Mouse (Mus musculus) megakaryocyte-erythroid progenitor cell, adult 5-6 weeks (primary cell): ENCODE results near the gene Rpgrip1l. TPM values are rescaled to one million over a fixed set of nuclear protein-coding genes. Genes with fewer than 3 reads are reported as not detected.

ENCODE experiments used
- ATAC-seq: replicated peaks from 2 replicates; pipeline ENCODE4 v1.8.0; 2016; ENCODE audit warnings: mild to moderate bottlenecking, inconsistent platforms; ENCODE audit not compliant: severe bottlenecking, poor library complexity, low FRiP score, low TSS enrichment
- total RNA-seq, 2 experiments: library from RNA; stranded (forward) in 1 of 2; stranded (reverse) in 1 of 2; fragments of 200-1000, 215-1000 nt in 1 of 2; fragments of >200 nt in 1 of 2; fragmentation: Nextera tagmentation in 1 of 2; gene quantifications; 2 replicates each; pipeline ENCODE4 v1.2.3; 2014 to 2017

Rpgrip1l gene
- total RNA-seq, 2 experiments from 2014 or later, result 5.1 to 9.1 TPM

DNA sequence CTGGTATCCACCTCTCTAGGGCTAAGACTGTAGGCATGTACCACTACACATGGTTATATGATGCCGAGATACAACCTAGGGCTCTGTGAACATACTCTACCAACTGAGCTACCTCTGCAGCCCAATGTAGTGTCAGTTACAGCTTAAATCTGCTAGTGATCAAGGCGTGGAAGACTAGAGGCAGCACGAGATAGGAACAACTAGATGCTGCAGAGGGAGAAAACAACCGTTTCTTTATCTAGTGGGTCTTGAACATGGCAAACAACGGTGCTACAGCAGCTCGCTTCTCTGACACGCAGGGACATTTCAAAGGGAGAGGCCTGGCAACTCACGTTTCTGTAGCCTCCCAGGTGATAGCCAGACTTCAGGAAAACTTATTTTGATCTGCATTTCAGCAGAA, 31.5 kb downstream of the Rpgrip1l start:
- peak; percentile 66 for ATAC-seq

GRCm38 (mm10) chr8:91280467-91281212, 32.4 kb downstream of the Rpgrip1l start:
- no peak for ATAC-seq

- no peak for ATAC-seq
These were observed 35.0 kb downstream of the Rpgrip1l start for GRCm38 (mm10) chr8:91278060-91278459.

DNA sequence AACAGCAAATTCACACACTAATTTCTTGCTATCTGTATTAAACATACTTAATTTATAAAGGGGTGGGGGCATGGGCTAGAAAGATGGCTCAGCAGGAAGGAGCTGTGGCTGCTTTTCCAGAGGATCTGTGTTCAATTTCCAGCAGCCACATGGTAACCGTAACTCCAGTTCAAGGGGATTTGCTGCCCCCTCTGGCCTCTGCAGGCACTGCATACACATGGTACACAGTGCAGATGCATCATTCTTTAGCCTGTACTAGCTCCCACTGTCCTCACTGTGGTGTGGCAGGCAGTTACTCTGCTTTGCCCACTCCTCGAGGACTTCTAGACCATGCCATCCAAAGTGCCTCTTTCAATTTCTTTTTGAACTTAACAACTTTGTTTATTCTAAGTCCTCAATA, 36.7 kb downstream of the Rpgrip1l start:
- peak; percentile 87 for ATAC-seq

- no peak for ATAC-seq
These were observed 39.6 kb downstream of the Rpgrip1l start for GRCm38 (mm10) chr8:91273493-91273892.

DNA sequence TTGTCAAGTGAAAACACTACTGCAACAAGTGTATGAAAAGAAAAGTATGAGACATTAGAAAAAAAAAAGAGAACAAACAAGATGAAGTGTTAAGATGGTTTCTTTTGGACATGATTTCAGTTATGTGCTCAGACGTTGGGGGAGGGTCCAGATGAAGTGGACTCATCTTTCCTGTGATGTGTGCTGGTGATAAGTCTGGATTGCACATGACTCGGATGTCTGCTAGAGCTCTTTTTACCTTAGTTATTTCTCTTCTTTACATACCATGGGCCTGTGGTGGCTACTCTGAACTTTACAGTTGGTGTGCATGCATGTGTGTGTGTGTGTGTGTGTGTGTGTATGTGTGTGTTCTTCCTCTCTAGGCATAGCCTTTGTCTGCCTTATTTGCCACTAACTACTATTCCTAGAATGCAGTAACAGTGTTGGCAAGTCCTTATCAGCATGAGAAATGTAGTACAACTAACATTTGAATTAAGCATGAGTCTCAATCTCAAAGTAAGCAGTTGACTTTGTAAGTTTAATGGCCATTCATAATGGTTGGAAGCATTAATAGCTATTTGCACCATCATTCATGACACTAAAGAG, 43.6 kb downstream of the Rpgrip1l start:
- ATAC-seq, result peak; percentile 44; the same call in 1 of the 2 replicates

GRCm38 (mm10) chr8:91264564-91264963, 48.5 kb downstream of the Rpgrip1l start:
- no peak for ATAC-seq

DNA sequence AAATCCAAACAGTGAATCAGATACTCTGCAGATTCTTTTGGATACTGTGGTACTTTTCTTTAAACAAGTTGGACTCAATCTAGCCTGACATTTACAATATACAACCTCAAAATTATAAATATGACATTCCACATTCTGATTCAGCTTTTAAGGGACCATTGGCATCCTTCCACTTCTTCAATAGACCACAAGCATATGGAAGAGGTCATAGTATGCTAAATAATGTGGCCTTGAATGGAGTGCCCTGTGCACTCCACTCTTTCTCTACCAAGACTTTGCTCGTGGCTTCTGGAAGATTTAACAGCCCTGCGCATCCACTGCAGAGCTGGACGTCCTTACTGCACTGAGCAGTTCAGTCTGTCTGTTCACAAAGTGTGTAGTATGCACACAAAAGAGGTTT, 49.1 kb downstream of the Rpgrip1l start:
- no peak for ATAC-seq

GRCm38 (mm10) chr8:91261598-91261997, 51.5 kb downstream of the Rpgrip1l start:
- 0 out of 2 replicates have a peak, but pooled peaks have one; percentile 52 for ATAC-seq

DNA sequence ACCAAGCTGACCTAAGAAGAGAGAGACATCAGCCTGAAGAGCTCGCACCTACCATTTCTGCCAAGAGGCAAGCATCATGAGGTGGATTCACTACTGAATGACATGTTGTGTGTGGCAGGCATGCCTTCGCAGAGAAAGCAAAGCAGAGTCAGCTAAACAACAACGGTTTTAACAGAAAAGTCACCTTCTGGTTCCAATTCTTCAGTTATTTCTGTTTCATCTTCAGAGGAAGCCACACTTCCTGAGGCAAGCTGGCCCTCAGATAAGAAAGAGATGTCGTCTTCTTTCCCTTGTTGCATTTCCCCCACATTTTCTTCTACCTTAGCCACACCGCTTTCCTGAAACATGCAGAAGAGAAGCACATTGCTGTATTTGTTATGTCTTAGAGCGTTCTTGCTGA, 62.1 kb downstream of the Rpgrip1l start:
- ATAC-seq, result no peak

GRCm38 (mm10) chr8:91249758-91250466, 63.1 kb downstream of the Rpgrip1l start:
- ATAC-seq, result peak; percentile 87

DNA sequence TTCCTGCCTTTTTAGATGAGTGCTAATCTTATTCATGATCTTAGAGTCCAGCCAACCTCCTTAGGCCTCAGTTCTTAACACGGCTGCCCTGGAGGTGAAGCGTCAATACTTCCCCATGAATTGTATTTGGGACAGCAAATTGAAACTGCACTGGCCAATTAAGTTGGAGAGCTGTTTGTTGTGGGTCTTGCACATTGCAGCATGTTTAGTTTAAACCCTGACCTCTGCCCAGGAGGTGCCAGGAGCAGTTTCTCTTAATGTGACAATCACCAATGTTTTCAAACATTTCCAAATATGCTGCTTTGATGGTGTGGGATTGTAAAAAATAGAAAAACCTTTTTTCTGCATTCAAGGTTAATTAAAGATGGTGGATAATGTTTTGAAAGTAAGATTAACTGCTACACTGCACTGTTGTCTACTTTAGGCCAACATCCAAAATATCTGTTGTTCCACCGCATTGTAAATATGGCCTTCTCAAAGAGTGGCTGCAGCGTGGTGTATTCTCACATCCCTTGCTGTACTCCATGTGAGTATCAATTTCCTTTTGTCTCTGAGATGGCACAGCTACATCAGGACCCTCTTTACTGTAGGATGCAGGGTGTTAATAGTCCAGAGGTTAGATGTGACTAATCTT, 67.1 kb downstream of the Rpgrip1l start:
- ATAC-seq, result no peak

DNA sequence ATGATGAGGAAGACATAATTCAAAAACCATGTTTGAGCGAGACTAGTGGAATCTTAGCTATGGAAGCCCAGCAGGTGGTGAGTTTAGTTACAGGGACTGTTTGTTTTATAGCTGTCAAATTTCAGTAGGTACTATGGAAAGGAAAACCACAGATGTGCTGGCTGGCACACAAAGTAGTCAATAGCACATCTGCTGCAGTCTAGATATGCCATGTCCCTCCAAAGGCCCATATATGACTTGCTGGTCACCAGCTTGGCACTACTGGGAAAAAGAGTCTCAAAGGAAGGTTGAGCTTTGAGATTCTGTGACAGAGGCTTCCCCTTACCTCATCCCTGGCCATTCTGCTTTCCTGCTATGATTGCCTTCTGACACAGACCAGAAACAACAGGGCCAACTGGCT, 70.3 kb downstream of the Rpgrip1l start:
- ATAC-seq, result peak; percentile 58

- peak; percentile 35; the same call in 1 of the 2 replicates for ATAC-seq
These were observed 71.1 kb downstream of the Rpgrip1l start for GRCm38 (mm10) chr8:91241873-91242519.

- ATAC-seq, result no peak
These were observed 71.7 kb downstream of the Rpgrip1l start for GRCm38 (mm10) chr8:91241371-91241770.

DNA sequence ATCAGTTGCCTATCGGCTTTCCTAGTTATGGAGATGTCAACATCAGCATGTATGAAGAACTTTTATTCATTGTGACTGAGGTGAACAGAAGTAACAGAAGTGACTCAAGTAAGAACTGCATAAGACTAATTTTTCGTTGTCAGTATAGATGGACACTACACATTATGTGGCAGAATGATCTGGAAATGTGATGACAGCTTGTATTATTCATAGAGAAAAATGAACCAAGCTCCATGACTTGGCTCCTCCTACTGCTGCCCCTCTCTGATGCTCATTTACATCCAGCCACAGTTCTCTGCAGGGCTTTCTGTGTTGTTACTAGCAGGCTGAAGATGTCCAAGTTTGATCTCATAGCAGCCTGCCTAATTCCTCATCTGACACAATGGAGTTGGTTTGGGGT, 75.9 kb downstream of the Rpgrip1l start:
- no peak for ATAC-seq

DNA sequence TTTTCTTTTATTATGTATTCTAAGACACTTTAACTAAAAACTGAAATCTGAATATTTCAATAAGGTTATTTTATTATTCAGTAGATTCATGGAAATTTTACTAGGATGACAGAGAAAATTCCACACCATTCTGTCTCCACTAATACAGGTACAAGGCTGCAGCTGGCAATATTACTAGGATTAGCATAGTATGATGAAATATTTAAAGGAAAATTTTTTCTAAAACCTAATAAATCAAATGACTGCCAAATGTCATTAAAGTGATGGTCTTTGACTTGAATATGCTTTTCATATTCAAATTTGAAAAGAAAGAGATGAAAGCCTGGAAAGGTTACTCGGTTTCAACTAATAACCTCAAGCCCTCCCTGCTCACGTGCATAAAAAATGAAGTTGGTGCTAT, 79.0 kb downstream of the Rpgrip1l start:
- ATAC-seq, result no peak

GRCm38 (mm10) chr8:91227421-91227841, 85.6 kb downstream of the Rpgrip1l start:
- ATAC-seq, result no peak

GRCm38 (mm10) chr8:91224227-91224626, 88.8 kb downstream of the Rpgrip1l start:
- 0 out of 2 replicates have a peak, but pooled peaks have one; percentile 53 for ATAC-seq
